Mouse (Mus musculus) adrenal gland, postnatal 36 days (tissue): ENCODE data around the gene Zic1. TPM values are rescaled to one million over a fixed set of nuclear protein-coding genes. Genes with fewer than 3 reads are reported as not detected.

Experiments
- DNase-seq, 2 experiments: peaks; one replicate each; pipeline ENCODE4 v3.0.0; 2021; ENCODE audit warnings: mixed read lengths in 1 of 2
- total RNA-seq, 2 experiments: library from RNA; stranded (reverse); gene quantifications; 2 replicates each; pipeline ENCODE4 v1.2.3; 2021

The Zic1 gene
- total RNA-seq, 2 experiments from 2014 or later: not detected

GRCm38 (mm10) chr9:91366999-91367811 lies 1.6 kb upstream of the Zic1 start:
- DNase-seq: no peak

- no peak for DNase-seq
Observed at GRCm38 (mm10) chr9:91366226-91366998, 802 bp upstream of the Zic1 start.

DNA sequence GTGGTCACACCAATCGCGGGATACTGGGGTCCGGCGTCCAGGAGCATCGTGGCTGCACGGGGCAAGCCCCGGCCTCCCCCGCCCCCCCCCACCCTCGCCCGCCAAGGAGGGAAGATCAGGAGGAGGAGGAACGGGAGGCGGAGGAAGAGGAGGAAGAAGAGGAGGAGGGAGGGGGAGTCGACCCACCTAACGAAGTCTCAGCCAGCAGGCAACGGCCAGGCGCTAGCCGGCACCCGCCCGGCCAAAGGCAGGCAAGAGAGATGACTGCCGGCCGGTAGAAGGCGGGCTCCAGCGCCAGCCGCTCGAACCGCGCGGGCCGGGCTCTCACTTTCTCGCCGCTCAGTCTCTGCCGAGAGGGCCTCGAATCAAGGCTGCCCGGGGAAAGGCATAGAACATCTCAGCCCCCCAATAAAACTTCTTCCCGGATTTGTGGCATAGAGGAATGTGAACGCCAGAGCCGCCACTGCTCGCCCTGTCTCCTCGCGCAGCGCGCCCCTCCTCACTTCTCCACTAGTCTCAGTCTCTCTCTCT lies 574 bp downstream of the Zic1 start:
- peak in 1 of 2 experiments; percentile 8 for DNase-seq

GRCm38 (mm10) chr9:91364127-91364970 lies 1.3 kb downstream of the Zic1 start:
- DNase-seq: peak in 1 of 2 experiments; percentile 15

- no peak for DNase-seq
Observed at GRCm38 (mm10) chr9:91363814-91364126, 1.8 kb downstream of the Zic1 start.

DNA sequence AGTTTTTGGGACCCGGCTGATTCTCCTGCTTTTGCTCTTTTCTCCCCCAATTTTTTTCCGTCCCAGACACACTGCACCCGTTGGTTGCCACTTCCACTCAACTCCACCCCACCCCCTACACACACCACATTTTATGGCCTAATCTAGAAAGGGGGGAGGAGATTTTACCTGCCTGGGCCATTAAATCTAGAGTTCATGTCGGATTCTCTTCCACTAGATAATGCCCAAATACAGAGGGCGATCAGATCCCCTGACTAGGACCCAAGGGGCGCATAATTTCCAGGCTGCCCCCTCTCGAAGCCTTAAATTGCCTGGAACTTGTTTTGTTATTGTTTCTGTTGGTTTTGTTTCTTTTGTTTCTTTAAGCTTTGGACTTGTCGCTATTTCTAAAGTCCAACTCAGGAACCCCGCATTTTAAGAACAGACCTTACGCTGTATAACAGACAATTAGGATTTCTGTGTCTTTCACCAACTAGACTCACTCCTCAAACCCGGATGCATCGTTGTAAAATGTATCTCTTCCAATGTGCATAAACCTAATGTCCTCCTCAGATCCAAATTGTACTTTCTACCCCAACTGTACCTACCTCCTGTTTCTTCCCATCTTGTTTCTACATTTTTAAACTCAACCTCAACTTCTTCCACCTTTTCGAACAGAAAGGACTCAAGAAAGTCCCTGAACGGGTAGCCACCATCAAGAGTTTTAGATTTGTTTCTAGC lies 2.4 kb downstream of the Zic1 start:
- DNase-seq: no peak

GRCm38 (mm10) chr9:91361856-91362601 lies 3.6 kb downstream of the Zic1 start, which contains the start of gene Zic4:
Zic4 (plus strand) TSS chr9:91362413.
- peak in 1 of 2 experiments; percentile 4 for DNase-seq

DNA sequence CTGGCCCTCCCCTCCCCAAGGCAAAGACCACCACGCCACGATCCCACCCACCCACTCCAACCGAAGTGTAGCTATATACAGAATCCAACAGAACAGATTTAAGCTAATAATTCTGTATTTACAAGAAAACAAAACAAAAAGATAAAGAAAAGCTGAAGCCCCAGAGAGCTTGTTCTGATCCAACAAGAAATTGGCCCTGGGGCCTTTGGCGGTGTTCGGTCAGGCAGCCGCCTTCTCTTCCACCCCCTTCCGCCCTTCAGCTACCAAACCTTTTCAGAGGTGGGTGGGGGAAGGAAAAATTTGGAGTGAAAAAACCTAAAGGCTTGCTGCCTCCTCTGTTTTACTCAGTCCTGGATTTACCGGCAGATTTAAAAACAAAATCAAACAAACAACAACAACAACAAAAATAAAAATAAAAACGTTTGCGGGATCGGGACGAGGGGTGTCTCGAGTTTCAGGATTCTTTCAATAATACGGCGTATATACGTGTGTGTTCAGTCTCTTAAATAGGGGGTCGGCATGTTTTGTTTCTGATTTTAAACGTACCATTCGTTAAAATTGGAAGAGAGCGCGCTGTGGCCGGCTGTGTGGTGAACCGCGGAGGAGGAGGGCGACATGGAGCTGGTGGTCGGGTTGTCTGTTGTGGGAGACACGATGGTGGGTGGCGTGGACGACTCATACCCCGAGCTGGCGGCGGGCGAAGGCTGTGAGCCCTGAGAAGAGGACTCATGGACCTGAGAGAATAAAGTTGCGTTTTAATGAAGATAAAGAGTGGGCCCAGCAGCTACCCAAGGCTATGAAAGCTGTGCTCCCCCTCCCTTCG lies 4.4 kb downstream of the Zic1 start:
- DNase-seq: no peak

DNA sequence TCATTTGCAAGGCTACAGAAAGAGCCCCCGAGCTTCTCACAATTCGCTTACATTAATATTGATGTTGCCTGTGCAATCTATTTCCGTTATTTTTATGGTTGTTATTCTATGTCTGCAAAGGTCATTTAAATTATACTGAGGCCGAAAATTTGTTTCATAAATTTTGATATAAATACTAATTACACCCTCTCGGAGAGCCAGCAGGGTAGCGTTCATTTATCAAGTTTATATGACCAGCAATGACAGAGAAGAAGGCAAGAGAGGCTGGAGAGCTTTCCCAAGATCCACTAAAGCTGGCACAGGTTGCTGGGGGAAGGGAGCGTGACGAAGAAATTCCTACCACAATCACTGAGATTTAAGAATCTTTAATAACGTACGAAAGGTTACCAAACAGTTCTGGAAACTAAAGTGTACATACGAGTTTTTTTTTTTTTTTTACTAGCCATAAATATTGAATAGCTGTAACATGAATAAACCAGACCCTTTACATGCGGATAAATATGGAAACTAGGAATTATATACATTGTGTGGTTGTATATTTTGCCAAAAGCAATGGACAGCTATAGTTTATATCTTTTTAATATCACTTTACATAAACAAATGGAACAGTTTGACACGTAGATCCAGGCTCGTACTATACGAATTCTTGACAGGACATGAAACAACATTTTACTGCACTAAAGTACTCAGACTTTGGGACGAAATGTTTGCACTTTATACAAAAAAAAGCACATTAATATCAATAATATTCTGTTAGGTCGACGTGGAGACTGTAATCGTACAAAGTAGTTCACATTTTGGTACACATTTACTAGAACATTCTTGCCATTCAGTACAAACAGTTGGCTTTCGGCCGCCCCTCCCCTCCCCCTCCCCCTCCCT lies 5.2 kb downstream of the Zic1 start:
- DNase-seq: no peak

- no peak for DNase-seq
Observed at GRCm38 (mm10) chr9:91358851-91359687, 6.5 kb downstream of the Zic1 start.

GRCm38 (mm10) chr9:91357321-91357720 lies 8.3 kb downstream of the Zic1 start:
- DNase-seq: no peak

- DNase-seq: no peak
Observed at GRCm38 (mm10) chr9:91356353-91356740, 9.3 kb downstream of the Zic1 start.

GRCm38 (mm10) chr9:91355629-91356352 lies 9.8 kb downstream of the Zic1 start:
- DNase-seq: no peak

DNA sequence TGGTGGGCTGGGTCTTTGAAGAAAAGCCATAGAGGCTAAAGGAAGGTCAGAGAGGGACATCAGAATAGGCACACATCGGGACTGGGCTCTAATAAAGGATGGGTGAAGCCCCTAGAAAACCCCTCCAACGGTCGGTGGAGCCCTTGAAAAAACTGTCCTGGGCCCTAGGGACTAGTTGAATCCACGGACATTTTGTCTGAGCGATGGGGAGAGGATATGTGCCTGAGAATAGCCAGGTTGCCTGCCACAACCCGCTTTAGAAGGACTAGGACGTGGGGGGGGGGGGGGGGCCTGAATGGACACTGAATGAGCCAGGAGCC lies 10.4 kb downstream of the Zic1 start:
- no peak for DNase-seq

GRCm38 (mm10) chr9:91354434-91355269 lies 11.0 kb downstream of the Zic1 start:
- DNase-seq: no peak
